Mouse (Mus musculus) lung, postnatal 0 days (tissue): ENCODE results near the gene Atg10. TPM values are rescaled to one million over a fixed set of nuclear protein-coding genes. Genes with fewer than 3 reads are reported as not detected.

ENCODE experiments used
- ATAC-seq: fragments of 200-750 bp; cut with Nextera tagmentation; 2 replicates; pipeline ENCODE4 v1.8.0; 2017; ENCODE audit warnings: moderate library complexity
- DNase-seq: peaks from one replicate; pipeline ENCODE4 v3.0.0-alpha.2; 2016; ENCODE audit warnings: low spot score
- H3K27ac ChIP-seq: fragments of 300-500 bp; sonication (generic); 2 replicates; pipeline ENCODE4 v1.5.1; 2014; ENCODE audit warnings: antibody characterized with exemption, mild to moderate bottlenecking, low read length, mixed read lengths
- H3K27me3 ChIP-seq: fragments of 300-500 bp; sonication (generic); replicated peaks from 2 replicates; pipeline ENCODE4 v1.6.1; 2014; ENCODE audit warnings: low read length, mixed read lengths; ENCODE audit not compliant: insufficient read depth
- H3K36me3 ChIP-seq: fragments of 300-500 bp; sonication (generic); 2 replicates; pipeline ENCODE4 v1.6.1; 2014; ENCODE audit warnings: low read length, mixed read lengths; ENCODE audit not compliant: insufficient read depth
- H3K4me1 ChIP-seq: fragments of 300-500 bp; sonication (generic); 2 replicates; pipeline ENCODE4 v1.6.1; 2014; ENCODE audit warnings: antibody characterized with exemption, low read depth, low read length, mixed read lengths; ENCODE audit not compliant: insufficient read depth
- H3K4me2 ChIP-seq: fragments of 300-500 bp; sonication (generic); replicated peaks from 2 replicates; pipeline ENCODE4 v1.6.1; 2014; ENCODE audit warnings: low read depth, mild to moderate bottlenecking, low read length, moderate library complexity, mixed read lengths
- H3K4me3 ChIP-seq: fragments of 300-500 bp; sonication (generic); 2 replicates; pipeline ENCODE4 v1.5.1; 2014; ENCODE audit warnings: low read depth, low read length
- H3K9ac ChIP-seq: fragments of 300-500 bp; sonication (generic); replicated peaks from 2 replicates; pipeline ENCODE4 v1.6.1; 2014; ENCODE audit warnings: low read depth, mild to moderate bottlenecking
- H3K9me3 ChIP-seq: fragments of 300-500 bp; sonication (generic); 2 replicates; pipeline ENCODE4 v1.6.1; 2016; ENCODE audit warnings: low read length, mixed read lengths
- CTCF ChIP-seq: IDR thresholded peaks from 2 replicates; pipeline ENCODE4 v1.5.1; 2016; ENCODE audit warnings: antibody characterized with exemption, mild to moderate bottlenecking
- EP300 ChIP-seq: IDR thresholded peaks from 2 replicates; pipeline ENCODE4 v1.6.1; 2016; ENCODE audit warnings: antibody characterized with exemption, mild to moderate bottlenecking, control low read depth
- WGBS: fragments of 180-500 bp; shearing (Covaris S2); extraction: QIAGEN DNeasy Blood & Tissue Kit; methylation state at CpG from one replicate; pipeline ENCODE4 v1.1.7; 2014; 5-methylcytosine and 5-hydroxymethylcytosine counted together
- polyA plus RNA-seq: library from polyadenylated mRNA; unstranded; fragments of >200 nt; fragmentation: Nextera tagmentation; extraction: Ambion mirVana; gene quantifications from 2 replicates; pipeline ENCODE4 v1.2.1, GENCODE M21; 2015

Gene Atg10
- polyA plus RNA-seq, 1 experiment from 2014 or later = 14.7 TPM

DNA sequence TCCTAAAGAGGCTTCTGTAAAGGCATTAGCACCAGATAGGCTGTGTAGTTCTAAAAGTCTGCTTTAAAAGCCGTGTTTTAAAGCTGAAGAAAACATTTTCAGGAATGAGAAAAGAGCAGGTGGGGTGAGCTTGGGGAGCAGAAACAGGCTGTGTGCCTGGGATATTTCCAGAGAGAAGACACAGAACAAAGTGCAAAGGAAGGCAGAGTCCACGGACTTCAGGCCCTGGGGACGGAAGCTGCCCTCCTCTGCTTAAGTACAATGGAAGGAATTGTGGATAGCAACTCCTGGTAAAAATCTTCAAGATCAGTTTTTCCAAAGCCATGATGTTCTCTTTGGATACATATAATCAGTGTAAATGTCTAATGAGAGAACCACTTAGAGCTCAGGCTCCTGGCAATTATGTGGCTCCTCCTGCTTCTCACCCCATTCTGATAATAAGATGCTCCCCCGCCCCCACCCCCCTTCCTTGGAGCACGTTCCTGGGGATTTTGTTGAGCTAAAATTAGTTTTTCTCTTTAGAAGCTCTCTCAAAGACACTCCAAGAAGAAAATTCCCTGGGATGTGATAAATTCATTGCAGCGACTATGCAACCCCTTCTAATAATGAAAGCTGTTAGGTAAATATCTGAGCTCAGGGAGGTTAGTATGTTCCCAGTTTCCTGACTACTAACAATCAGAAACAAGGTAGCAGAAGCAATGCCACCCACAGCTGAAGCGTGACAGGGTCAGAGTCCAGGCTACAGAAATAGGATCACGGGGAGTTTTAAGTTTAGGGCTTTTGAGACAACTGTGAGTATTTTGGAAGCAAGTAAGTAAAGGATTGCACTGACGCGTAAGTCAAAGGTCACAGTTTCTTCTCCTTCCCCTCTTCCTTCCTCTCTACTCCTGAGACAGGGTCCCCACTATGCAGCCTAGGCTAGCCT is 260.7 kb downstream of the Atg10 start:
- Histone ChIP-seq H3K4me3 (no peak overlapping the region), H3K4me1 (no peaks in the 10 kb centered on the region), H3K9me3 (no peaks in the 10 kb centered on the region), H3K9ac (no peak overlapping the region), H3K4me2 (no peak overlapping the region), H3K27ac (no peak overlapping the region), H3K36me3 (no peaks in the 10 kb centered on the region), H3K27me3 (no peaks in the 10 kb centered on the region)
- TF ChIP-seq EP300 (no peak), CTCF (no peak)
- no peak for ATAC-seq
- 58% methylated on average over 10 of the region's 10 CpGs for WGBS
- no peak for DNase-seq

DNA sequence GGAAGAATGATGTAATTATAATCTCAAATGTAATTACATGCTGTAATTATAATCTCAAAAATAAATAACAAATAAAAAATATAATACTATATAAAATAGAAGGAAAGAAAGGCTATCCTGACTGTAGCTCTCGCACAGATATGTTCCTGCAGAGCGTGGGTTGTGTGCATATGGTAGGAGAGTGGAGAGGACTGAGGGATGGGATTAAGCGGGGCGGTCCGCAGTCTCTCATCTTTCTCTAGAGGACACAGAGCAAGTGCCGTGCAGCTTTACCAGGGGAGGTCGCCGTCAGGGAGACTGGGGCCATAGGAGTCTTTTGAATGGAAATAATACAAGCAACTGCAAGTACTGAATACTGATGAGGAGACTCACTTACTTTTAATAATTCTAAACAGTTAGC is 263.2 kb downstream of the Atg10 start:
- no peak overlapping the region for H3K9ac ChIP-seq
- no peaks in the 10 kb centered on the region for H3K27me3 ChIP-seq
- H3K4me1 ChIP-seq = no peaks in the 10 kb centered on the region
- H3K36me3 ChIP-seq = no peaks in the 10 kb centered on the region
- no peak overlapping the region for H3K4me3 ChIP-seq
- H3K27ac ChIP-seq = no peak overlapping the region
- TF ChIP-seq CTCF (no peak), EP300 (no peak)
- 93% methylated on average over 8 of the region's 8 CpGs for WGBS
- no peak overlapping the region for H3K4me2 ChIP-seq
- ATAC-seq = no peak
- no peaks in the 10 kb centered on the region for H3K9me3 ChIP-seq
- no peak for DNase-seq

GRCm38 (mm10) chr13:90958894-90959293 is 264.9 kb downstream of the Atg10 start:
- DNase-seq (no peak), ATAC-seq (no peak)
- no peak for TF ChIP-seq EP300
- no peak for TF ChIP-seq CTCF
- 46% methylated on average over 2 of the region's 2 CpGs for WGBS
- H3K9me3 ChIP-seq = no peaks in the 10 kb centered on the region
- no peaks in the 10 kb centered on the region for H3K36me3 ChIP-seq
- no peak overlapping the region for H3K4me2 ChIP-seq
- no peak overlapping the region for H3K4me3 ChIP-seq
- H3K9ac ChIP-seq = no peak overlapping the region
- H3K27ac ChIP-seq = no peak overlapping the region
- H3K4me1 ChIP-seq = no peaks in the 10 kb centered on the region
- no peaks in the 10 kb centered on the region for H3K27me3 ChIP-seq

DNA sequence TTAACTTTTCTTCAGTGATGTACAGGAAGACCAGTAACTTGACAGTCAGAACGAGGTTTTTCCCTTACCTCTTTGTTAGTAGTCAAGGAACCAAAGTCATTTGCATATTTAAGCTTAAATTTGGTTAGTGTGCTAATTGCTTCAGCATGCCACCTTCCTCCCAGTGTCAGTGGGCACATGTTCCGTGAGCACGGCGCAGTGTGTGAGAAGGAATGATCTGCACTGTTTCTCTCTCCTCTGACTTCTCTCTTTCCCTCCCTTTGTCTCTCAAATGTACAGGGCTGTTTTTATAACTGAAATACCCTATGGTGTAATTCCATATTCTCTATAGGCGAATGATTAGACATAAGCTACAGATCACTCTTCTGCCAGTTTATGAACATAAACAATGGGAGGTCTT is 284.2 kb downstream of the Atg10 start:
- H3K9ac ChIP-seq = no peak overlapping the region
- DNase-seq (no peak), ATAC-seq (no peak)
- H3K27ac ChIP-seq = no peak overlapping the region
- TF ChIP-seq EP300 (no peak), CTCF (no peak)
- no peaks in the 10 kb centered on the region for H3K27me3 ChIP-seq
- WGBS = 80% methylated on average over 5 of the region's 5 CpGs
- H3K4me3 ChIP-seq = no peak overlapping the region
- H3K4me2 ChIP-seq = no peak overlapping the region
- no peaks in the 10 kb centered on the region for H3K36me3 ChIP-seq
- no peaks in the 10 kb centered on the region for H3K4me1 ChIP-seq
- no peaks in the 10 kb centered on the region for H3K9me3 ChIP-seq

DNA sequence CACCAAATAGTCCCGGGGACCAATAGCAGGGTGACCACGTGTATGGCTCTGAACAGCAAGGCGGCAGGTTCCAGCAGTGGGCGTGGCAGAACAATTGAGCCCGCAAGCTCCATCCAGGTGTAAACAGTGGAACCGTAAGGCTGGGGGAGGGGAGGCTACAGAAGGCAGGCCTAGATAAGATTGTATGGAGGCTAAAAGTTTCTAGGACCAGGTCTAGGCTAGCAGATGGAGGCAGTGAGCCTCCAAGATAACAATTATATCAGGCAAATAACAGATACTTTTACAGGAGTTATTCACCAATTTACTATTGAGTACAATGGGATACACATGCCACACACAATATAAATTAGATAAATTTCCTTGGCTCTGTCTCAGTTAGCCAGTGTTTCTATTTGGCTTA is 284.6 kb downstream of the Atg10 start:
- Histone ChIP-seq H3K27ac (no peak overlapping the region), H3K27me3 (no peaks in the 10 kb centered on the region), H3K36me3 (no peaks in the 10 kb centered on the region), H3K9me3 (no peaks in the 10 kb centered on the region), H3K4me2 (no peak overlapping the region), H3K4me3 (no peak overlapping the region), H3K4me1 (no peaks in the 10 kb centered on the region), H3K9ac (no peak overlapping the region)
- 51% methylated on average over 6 of the region's 6 CpGs for WGBS
- ATAC-seq (no peak), DNase-seq (no peak)
- TF ChIP-seq CTCF (no peak), EP300 (no peak)

GRCm38 (mm10) chr13:90935852-90936251 is 287.9 kb downstream of the Atg10 start:
- no peaks in the 10 kb centered on the region for H3K27me3 ChIP-seq
- no peak overlapping the region for H3K27ac ChIP-seq
- no peak overlapping the region for H3K4me3 ChIP-seq
- no peaks in the 10 kb centered on the region for H3K4me1 ChIP-seq
- WGBS = 75% methylated on average over 7 of the region's 7 CpGs
- no peak for DNase-seq
- H3K9me3 ChIP-seq = no peaks in the 10 kb centered on the region
- no peak for ATAC-seq
- no peaks in the 10 kb centered on the region for H3K36me3 ChIP-seq
- H3K9ac ChIP-seq = no peak overlapping the region
- TF ChIP-seq CTCF = no peak
- no peak for TF ChIP-seq EP300
- H3K4me2 ChIP-seq = no peak overlapping the region
